ENCODE assay signal across 8 mouse cellular contexts in the genomic region with DNA sequence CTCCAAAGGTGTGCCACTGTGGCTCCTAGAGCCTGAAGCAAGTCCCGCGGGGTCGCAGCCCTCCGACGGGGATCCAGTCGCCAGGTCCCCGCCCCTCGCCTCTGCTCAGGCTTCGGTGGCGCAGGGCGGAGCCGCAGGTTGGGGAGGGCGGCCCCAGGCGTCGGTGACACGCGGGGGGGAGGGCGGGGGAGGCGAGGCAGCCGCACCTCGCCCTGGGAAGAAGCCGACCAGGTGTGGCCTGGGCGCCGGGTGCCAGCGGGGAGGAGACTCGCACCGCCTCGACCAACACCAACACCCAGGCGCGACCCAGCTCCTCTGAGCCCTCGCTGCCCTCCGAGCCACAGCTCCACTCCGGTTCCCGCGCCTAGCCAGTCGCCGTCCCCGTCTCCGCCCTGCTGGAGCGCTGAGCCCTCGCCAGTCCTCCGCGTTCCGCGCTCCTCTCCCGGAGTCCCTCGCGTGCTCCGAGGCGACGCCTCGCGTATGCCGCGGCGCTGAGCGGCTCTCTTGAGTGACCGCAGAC. TPM values are rescaled to one million over a fixed set of nuclear protein-coding genes. Genes with fewer than 3 reads are reported as not detected.
A peak's percentile ranks its signal among the peaks of the same experiment; 100 is the strongest.
DNase-seq lines count a peak whose midpoint lies in the region; ATAC-seq and TF ChIP-seq lines count a peak whose summit lies in the region.

A gene (plus strand): TSS at position 226 of the 520 bp plus-strand sequence.

- H3K4me3 ChIP-seq in hindbrain, embryonic 15.5 days, result peak within 1 kb of the TSS; percentile 43
- H3K4me3 ChIP-seq in liver, adult 2 months (ENCODE audit: insufficient read depth, low read depth, low read length), result peak within 1 kb of the TSS; percentile 67
- peak within 1 kb of the TSS; percentile 43 for H3K4me3 ChIP-seq in midbrain, embryonic 16.5 days (ENCODE audit: low read depth, low read length)

- H3K79me2 ChIP-seq in liver, adult 2 months (ENCODE audit: control insufficient read depth, insufficient read depth, low read length), result no peaks in the 10 kb centered on the region; the same call in 1 of the 2 replicates

- H3K4me2 ChIP-seq in hindbrain, embryonic 15.5 days, result peak within 1 kb of the TSS; percentile 89
- peak within 1 kb of the TSS; percentile 87 for H3K4me2 ChIP-seq in midbrain, embryonic 16.5 days (ENCODE audit: low read length)

- peak; percentile 92 for TF ChIP-seq POLR2A in liver, adult 2 months (IDR thresholded peaks at IDR 0.05; ENCODE audit: extremely low read depth, insufficient read depth, low read length)

- H3K27me3 ChIP-seq in hindbrain, embryonic 15.5 days, result peaks cover 80% of the 10 kb centered on the region
- no peaks in the 10 kb centered on the region for H3K27me3 ChIP-seq in liver, adult 2 months (ENCODE audit: control insufficient read depth, insufficient read depth, low read length)
- peaks cover 43% of the 10 kb centered on the region for H3K27me3 ChIP-seq in midbrain, embryonic 16.5 days (ENCODE audit: control insufficient read depth, insufficient read depth, low read depth, low read length)

- no peaks in the 10 kb centered on the region for H3K36me3 ChIP-seq in hindbrain, embryonic 15.5 days
- H3K36me3 ChIP-seq in liver, adult 2 months (ENCODE audit: control insufficient read depth, insufficient read depth, low read length), result no peaks in the 10 kb centered on the region
- no peaks in the 10 kb centered on the region for H3K36me3 ChIP-seq in midbrain, embryonic 16.5 days (ENCODE audit: control insufficient read depth, insufficient read depth, low read length)

- ATAC-seq in hindbrain, embryonic 15.5 days (ENCODE audit: low FRiP score, low read depth), result peak; percentile 71
- ATAC-seq in midbrain, embryonic 16.5 days, result peak; percentile 84

- H3K27ac ChIP-seq in hindbrain, embryonic 15.5 days (replicated peaks), result no peak within 1 kb of the TSS
- H3K27ac ChIP-seq in liver, adult 2 months (replicated peaks; ENCODE audit: insufficient read depth, low read depth, low read length), result peak within 1 kb of the TSS; percentile 98
- H3K27ac ChIP-seq in midbrain, embryonic 16.5 days (ENCODE audit: low read length), result no peak within 1 kb of the TSS

- no peaks in the 10 kb centered on the region for H3K9me3 ChIP-seq in hindbrain, embryonic 15.5 days
- H3K9me3 ChIP-seq in midbrain, embryonic 16.5 days (replicated peaks; ENCODE audit: control insufficient read depth, low read length, poor library complexity, severe bottlenecking), result no peaks in the 10 kb centered on the region

- no peak for TF ChIP-seq CTCF in liver, adult 2 months (IDR thresholded peaks at IDR 0.05; ENCODE audit: low read depth, low read length)

- H3K9ac ChIP-seq in hindbrain, embryonic 15.5 days, result peak within 1 kb of the TSS; percentile 31; the same call in 1 of the 2 replicates
- peak within 1 kb of the TSS; percentile 70 for H3K9ac ChIP-seq in liver, adult 2 months (ENCODE audit: low read depth, low read length)
- peak within 1 kb of the TSS; percentile 56 for H3K9ac ChIP-seq in midbrain, embryonic 16.5 days (ENCODE audit: low read depth, low read length)

- peak; percentile 3 to 9 for DNase-seq in cerebellum, adult 18-20 months
- no peak for DNase-seq in cerebellum, adult 8-10 months
- DNase-seq in adrenal gland, postnatal 25 days, result peak; percentile 62
- DNase-seq in forelimb bud, embryonic 11.5 days (ENCODE audit: low read depth, low spot score), result peak; percentile 31
- peak; percentile 77 for DNase-seq in liver, adult 2 months (ENCODE audit: extremely low read depth, low read depth, low spot score)
- peak; percentile 17 for DNase-seq in testis, postnatal 14 days (ENCODE audit: low spot score)

- under 1% methylated on average over 52 of the region's 58 CpGs for WGBS in hindbrain, embryonic 15.5 days
- under 1% methylated on average over 58 of the region's 58 CpGs for WGBS in liver, adult 2 months
- WGBS in midbrain, embryonic 16.5 days, result under 1% methylated on average over 47 of the region's 58 CpGs

- peaks cover 20% of the 10 kb centered on the region for H3K4me1 ChIP-seq in hindbrain, embryonic 15.5 days (replicated peaks)
- peaks cover 3% of the 10 kb centered on the region; the same call in 1 of the 2 replicates for H3K4me1 ChIP-seq in liver, adult 2 months (ENCODE audit: control insufficient read depth, insufficient read depth, low read length)
- peaks cover 13% of the 10 kb centered on the region for H3K4me1 ChIP-seq in midbrain, embryonic 16.5 days (ENCODE audit: control insufficient read depth, insufficient read depth, low read length)

RNA-seq across cellular contexts. Expression of the gene that starts here (rescaled TPM):
- total RNA-seq in adrenal gland, postnatal 25 days (2021), result 1.3 and 1.6 TPM in 2 replicates
- 0.22 and 0.24 TPM in 2 replicates for polyA plus RNA-seq in hindbrain, embryonic 15.5 days (2015; fragmentation: Nextera tagmentation; extraction: Ambion mirVana)
- 20.1 and 23.9 TPM in 2 replicates for total RNA-seq in liver, adult 2 months (2014; rRNA removed)
- 5.8 and 7.0 TPM in 2 replicates for polyA plus RNA-seq in liver, adult 2 months (2012; rRNA removed)
- polyA plus RNA-seq in midbrain, embryonic 16.5 days (2015; fragmentation: Nextera tagmentation; extraction: Ambion mirVana), result 0.11 and 0.14 TPM in 2 replicates

Comparison
In these comparisons a context has a peak if more than half of its experiments do, and no peak if none do; other contexts are left out.
1. Peak in ATAC-seq, H3K4me3 ChIP-seq, H3K9ac ChIP-seq and H3K4me2 ChIP-seq in hindbrain, embryonic 15.5 days; RNA of the gene not detected or under 1 TPM.
2. Peak in ATAC-seq, H3K4me3 ChIP-seq, H3K9ac ChIP-seq and H3K4me2 ChIP-seq in midbrain, embryonic 16.5 days; RNA of the gene not detected or under 1 TPM.